In genomic region chr7:30419561-30420499, GRCm38 (mm10) we compare ENCODE assay signal across 9 mouse cellular contexts. TPM values are rescaled to one million over a fixed set of nuclear protein-coding genes. Genes with fewer than 3 reads are reported as not detected.
A peak's percentile ranks its signal among the peaks of the same experiment; 100 is the strongest.
DNase-seq lines count a peak whose midpoint lies in the region; ATAC-seq lines count a peak whose summit lies in the region.
"Had no signal": no experiment of that assay in that cellular context is flagged by ENCODE, and none has a peak within 500 bp of the region (broad histone marks: within the 10 kb centered on the region; RNA-seq: fewer than 3 reads in every experiment).

Gene Hcst, minus strand, starts transcription at chr7:30419854.

- no peak for ATAC-seq in intestine, embryonic 16.5 days

- H3K4me1 ChIP-seq in intestine, embryonic 16.5 days (ENCODE audit: control insufficient read depth, insufficient read depth, low read length), result peaks cover 9% of the 10 kb centered on the region; the same call in 1 of the 2 replicates

- H3K9ac ChIP-seq in intestine, embryonic 16.5 days (ENCODE audit: low read depth, low read length), result no peak within 1 kb of the TSS
- H3K9ac ChIP-seq: lung, embryonic 14.5 days had no signal

- DNase-seq in adrenal gland, adult 2 months, result peak; percentile 25
- DNase-seq in adrenal gland, adult 8-10 months, result no peak
- DNase-seq in CD8-positive naive resting alpha-beta T cell, adult 2 months (ENCODE audit: low read depth in 2 of 2, low spot score in 2 of 2), result peak; percentile 40 to 58
- peak; percentile 49 for DNase-seq in liver
- DNase-seq in natural killer cell, adult 2 months (ENCODE audit: low spot score in 2 of 2), result peak; percentile 71 to 74
- DNase-seq in left cerebral cortex, adult 18-20 months (ENCODE audit: low spot score in 2 of 2), result no peak
- DNase-seq in ovary, postnatal 14 days (ENCODE audit: low spot score), result no peak
- DNase-seq: lung, embryonic 14.5 days had no signal

- no peaks in the 10 kb centered on the region for H3K27me3 ChIP-seq in intestine, embryonic 16.5 days (replicated peaks; ENCODE audit: control insufficient read depth, insufficient read depth, low read length)

- no peaks in the 10 kb centered on the region for H3K9me3 ChIP-seq in intestine, embryonic 16.5 days (ENCODE audit: control insufficient read depth, low read length)

- 64% methylated on average over 10 of the region's 10 CpGs for WGBS in intestine, embryonic 16.5 days

- H3K27ac ChIP-seq in intestine, embryonic 16.5 days (ENCODE audit: low read length), result no peak within 1 kb of the TSS

- H3K4me3 ChIP-seq in intestine, embryonic 16.5 days (ENCODE audit: low read length), result no peak within 1 kb of the TSS

- H3K36me3 ChIP-seq in intestine, embryonic 16.5 days (ENCODE audit: control insufficient read depth, insufficient read depth, low read length), result no peaks in the 10 kb centered on the region

- no peak within 1 kb of the TSS for H3K4me2 ChIP-seq in intestine, embryonic 16.5 days (ENCODE audit: low read depth, low read length)

RNA-seq across cellular contexts. Expression of gene Hcst, which starts in this region (rescaled TPM):
- total RNA-seq in adrenal gland, adult 2 months (2021), result 1 to 10 TPM; 1.2 to 2.0 TPM
- 6.3 and 7.9 TPM in 2 replicates for polyA plus RNA-seq in adrenal gland, adult 2 months (2012; rRNA removed)
- total RNA-seq in adrenal gland, adult 8-10 months (2022), result 1 to 10 TPM in 3 of 4 experiments, under 1 TPM in 1; 0.98 to 2.3 (median 1.4) TPM
- total RNA-seq in left cerebral cortex, adult 18-20 months (2021), result 1 to 10 TPM in 1 of 2 experiments, not detected in 1; 1.8 TPM
- 2.4 and 3.1 TPM in 2 replicates for polyA plus RNA-seq in intestine, embryonic 16.5 days (2015; fragmentation: Nextera tagmentation; extraction: Ambion mirVana)

Comparison
In these comparisons a context has a peak if more than half of its experiments do, and no peak if none do; other contexts are left out.
1. DNase-seq: peak in adrenal gland, adult 2 months (single experiment), CD8-positive naive resting alpha-beta T cell, adult 2 months (2 of 2), liver (single experiment) and natural killer cell, adult 2 months (2 of 2); none in adrenal gland, adult 8-10 months (single experiment), left cerebral cortex, adult 18-20 months (0 of 2) and ovary, postnatal 14 days (single experiment).